Mouse (Mus musculus) spleen, adult 2 months (tissue): ENCODE data around the gene Lamc2.

ENCODE experiments used
- CTCF ChIP-seq: fragments of 200-500 bp; IDR thresholded peaks from 2 replicates; pipeline ENCODE4 v1.5.1; 2011; ENCODE audit warnings: mild to moderate bottlenecking, inconsistent platforms; ENCODE audit not compliant: insufficient read depth, insufficient read length, insufficient replicate concordance; ENCODE audit errors: extremely low read depth
- POLR2A ChIP-seq: fragments of 200-500 bp; IDR thresholded peaks from 2 replicates; pipeline ENCODE4 v1.6.1; 2011; ENCODE audit warnings: low read depth, low read length, inconsistent platforms

GRCm38 (mm10) chr1:153157021-153157623 is 29.1 kb downstream of the Lamc2 start:
- TF ChIP-seq CTCF (no peak), POLR2A (no peak)
